Mouse (Mus musculus) heart, adult 18-20 months (tissue): ENCODE results near the gene Gm11938. TPM values are rescaled to one million over a fixed set of nuclear protein-coding genes. Genes with fewer than 3 reads are reported as not detected.
"Not testable (repeated sequence)": the region's sequence is repeated elsewhere in the genome, so short reads cannot be mapped to it uniquely, and the experiment has no call there.

Experiments used
- DNase-seq, 2 experiments: peaks; one replicate each; pipeline ENCODE4 v3.0.0; 2021 to 2022; ENCODE audit warnings: mixed read lengths in 1 of 2
- long read RNA-seq, 2 experiments: library from polyadenylated mRNA; stranded (forward); transcript quantifications; one replicate each; pipeline ENCODE4 v2.0.0; 2021
- total RNA-seq, 2 experiments: library from RNA; stranded (reverse); gene quantifications; 2 replicates each; pipeline ENCODE4 v1.2.3; 2021

The Gm11938 gene
- total RNA-seq, result not detected
- long read RNA-seq, experiment 1, result 0 reads
- long read RNA-seq, experiment 2, result 0 reads

- DNase-seq, result not testable (repeated sequence)
Observed at GRCm38 (mm10) chr11:99603208-99603607, at the start of gene Gm11938. Gene Gm11938, minus strand, starts transcription at chr11:99603308.

GRCm38 (mm10) chr11:99650136-99650535 is 47.0 kb upstream of the Gm11938 start, which contains the start of gene Gm11555:
Gene Gm11555, minus strand, starts transcription at chr11:99650236.
- no peak for DNase-seq

- DNase-seq, result no peak
Observed at GRCm38 (mm10) chr11:99646444-99646843, 43.3 kb upstream of the Gm11938 start.

GRCm38 (mm10) chr11:99644351-99644750 is 41.2 kb upstream of the Gm11938 start:
- no peak for DNase-seq

- not testable (repeated sequence) for DNase-seq
Observed at GRCm38 (mm10) chr11:99643635-99644139, 40.6 kb upstream of the Gm11938 start, which contains the start of gene Krtap4-7. Gene Krtap4-7, minus strand, starts transcription at chr11:99644089.

GRCm38 (mm10) chr11:99640926-99641325 is 37.8 kb upstream of the Gm11938 start:
- no peak for DNase-seq

- no peak for DNase-seq
Observed at GRCm38 (mm10) chr11:99637086-99637485, 34.0 kb upstream of the Gm11938 start.

GRCm38 (mm10) chr11:99634653-99635134 is 31.6 kb upstream of the Gm11938 start, which contains the start of gene Krtap4-2:
Gene Krtap4-2, minus strand, starts transcription at chr11:99635084.
- no peak for DNase-seq

- no peak for DNase-seq
Observed at GRCm38 (mm10) chr11:99633293-99633692, 30.2 kb upstream of the Gm11938 start.

- DNase-seq, result no peak
Observed at GRCm38 (mm10) chr11:99630890-99631289, 27.8 kb upstream of the Gm11938 start.

- DNase-seq, result no peak
Observed at GRCm38 (mm10) chr11:99628138-99628537, 25.0 kb upstream of the Gm11938 start, which contains the start of gene Krtap4-1. Gene Krtap4-1, minus strand, starts transcription at chr11:99628238.

GRCm38 (mm10) chr11:99620335-99620734 is 17.2 kb upstream of the Gm11938 start, which contains the start of gene Gm11562:
Gene Gm11562, minus strand, starts transcription at chr11:99620435.
- DNase-seq, result no peak

- DNase-seq, result no peak
Observed at GRCm38 (mm10) chr11:99614796-99615363, 11.8 kb upstream of the Gm11938 start, which contains the start of gene Krtap2-4. Gene Krtap2-4, minus strand, starts transcription at chr11:99614846.

- not testable (repeated sequence) for DNase-seq
Observed at GRCm38 (mm10) chr11:99610089-99610488, 7.0 kb upstream of the Gm11938 start, which contains the start of gene Gm11937. Gene Gm11937, minus strand, starts transcription at chr11:99610189.

- DNase-seq, result no peak
Observed at GRCm38 (mm10) chr11:99609126-99609525, 6.0 kb upstream of the Gm11938 start.

- DNase-seq, result not testable (repeated sequence)
Observed at GRCm38 (mm10) chr11:99597742-99598141, 5.4 kb downstream of the Gm11938 start, which contains the start of gene Krtap9-3. Gene Krtap9-3, minus strand, starts transcription at chr11:99598105.

- no peak for DNase-seq
Observed at GRCm38 (mm10) chr11:99590981-99591380, 12.1 kb downstream of the Gm11938 start, which contains the start of gene Krtap1-3. Gene Krtap1-3, minus strand, starts transcription at chr11:99591339.

- no peak for DNase-seq
Observed at GRCm38 (mm10) chr11:99585096-99585495, 18.0 kb downstream of the Gm11938 start.

GRCm38 (mm10) chr11:99583245-99583704 is 19.8 kb downstream of the Gm11938 start, which contains the start of gene Krtap1-4:
Gene Krtap1-4, minus strand, starts transcription at chr11:99583654.
- no peak for DNase-seq

- DNase-seq, result no peak
Observed at GRCm38 (mm10) chr11:99581564-99581963, 21.5 kb downstream of the Gm11938 start.

GRCm38 (mm10) chr11:99581051-99581450 is 22.1 kb downstream of the Gm11938 start:
- DNase-seq, result no peak

- DNase-seq, result no peak
Observed at GRCm38 (mm10) chr11:99580636-99581035, 22.5 kb downstream of the Gm11938 start, which contains the start of gene Krtap1-5. Gene Krtap1-5, minus strand, starts transcription at chr11:99581016.

GRCm38 (mm10) chr11:99574106-99574505 is 29.0 kb downstream of the Gm11938 start:
- DNase-seq, result peak; percentile 35 to 73
